Mouse (Mus musculus) heart, embryonic 12.5 days (tissue): ENCODE results near the gene Psmc3. TPM values are rescaled to one million over a fixed set of nuclear protein-coding genes. Genes with fewer than 3 reads are reported as not detected.
"Not testable (repeated sequence)": the region's sequence is repeated elsewhere in the genome, so short reads cannot be mapped to it uniquely, and the experiment has no call there.

ENCODE experiments used
- ATAC-seq: fragments of 200-750 bp; cut with Nextera tagmentation; 2 replicates; pipeline ENCODE4 v1.8.0; 2017; ENCODE audit warnings: moderate TSS enrichment, moderate library complexity; ENCODE audit not compliant: insufficient number of reproducible peaks, low FRiP score
- H3K27ac ChIP-seq: fragments of 300-500 bp; sonication (generic); 2 replicates; pipeline ENCODE4 v1.5.1; 2016; ENCODE audit warnings: mild to moderate bottlenecking, moderate library complexity; ENCODE audit not compliant: poor library complexity, severe bottlenecking
- H3K27me3 ChIP-seq: fragments of 300-500 bp; sonication (generic); replicated peaks from 2 replicates; pipeline ENCODE4 v1.6.1; 2016; ENCODE audit warnings: mild to moderate bottlenecking, moderate library complexity
- H3K36me3 ChIP-seq: fragments of 300-500 bp; sonication (generic); 2 replicates; pipeline ENCODE4 v1.6.1; 2016; ENCODE audit warnings: mild to moderate bottlenecking, moderate library complexity
- H3K4me1 ChIP-seq: fragments of 300-500 bp; sonication (generic); replicated peaks from 2 replicates; pipeline ENCODE4 v1.6.1; 2016; ENCODE audit warnings: mild to moderate bottlenecking
- H3K4me2 ChIP-seq: fragments of 300-500 bp; sonication (generic); 2 replicates; pipeline ENCODE4 v1.6.1; 2016; ENCODE audit warnings: mild to moderate bottlenecking, moderate library complexity
- H3K4me3 ChIP-seq: fragments of 300-500 bp; sonication (generic); 2 replicates; pipeline ENCODE4 v1.5.1; 2016; ENCODE audit warnings: mild to moderate bottlenecking
- H3K9ac ChIP-seq: fragments of 300-500 bp; sonication (generic); 2 replicates; pipeline ENCODE4 v1.6.1; 2016; ENCODE audit warnings: mild to moderate bottlenecking, moderate library complexity
- H3K9me3 ChIP-seq: fragments of 300-500 bp; sonication (generic); replicated peaks from 2 replicates; pipeline ENCODE4 v1.6.1; 2016; ENCODE audit warnings: mild to moderate bottlenecking, moderate library complexity
- WGBS: fragments of 180-500 bp; shearing (Covaris S2); methylation state at CpG from one replicate; pipeline ENCODE4 v1.1.7; 2016; 5-methylcytosine and 5-hydroxymethylcytosine counted together
- polyA plus RNA-seq: library from polyadenylated mRNA; unstranded; fragments of >200 nt; fragmentation: Nextera tagmentation; extraction: Ambion mirVana; gene quantifications from 2 replicates; pipeline ENCODE4 v1.2.1, GENCODE M21; 2016

The Psmc3 gene
- polyA plus RNA-seq = 245 and 252 TPM in 2 replicates

DNA sequence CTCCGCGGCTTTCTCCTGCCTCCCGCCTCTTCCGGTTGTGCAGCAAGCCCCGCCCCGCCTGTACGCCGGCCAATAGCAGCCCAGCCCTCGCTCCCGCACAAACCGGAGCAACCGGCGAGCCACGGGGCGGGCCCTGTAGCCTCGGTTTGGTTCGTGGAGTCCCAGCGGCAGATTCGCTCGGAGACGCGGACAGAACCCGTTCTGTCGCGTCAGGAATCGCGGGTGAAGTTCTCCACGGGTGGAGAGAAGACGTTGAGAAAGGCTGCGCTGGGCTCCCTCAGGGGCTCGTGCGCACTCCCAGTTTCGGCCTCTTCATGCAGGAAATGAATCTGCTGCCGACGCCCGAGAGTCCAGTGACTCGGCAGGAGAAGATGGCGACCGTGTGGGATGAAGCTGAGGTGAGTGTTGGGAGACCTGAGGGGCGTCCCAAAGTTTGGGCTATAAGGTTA lies at the start of gene Psmc3:
Gene Psmc3 (plus strand): TSS at position 76 of the 449 bp plus-strand sequence.
- Histone ChIP-seq H3K4me1 (peaks cover 14% of the 10 kb centered on the region), H3K36me3 (peaks cover 49% of the 10 kb centered on the region), H3K27ac (peak within 1 kb of the TSS; percentile 70), H3K4me3 (peak within 1 kb of the TSS; percentile 81), H3K9ac (peak within 1 kb of the TSS; percentile 86), H3K9me3 (no peaks in the 10 kb centered on the region), H3K27me3 (no peaks in the 10 kb centered on the region), H3K4me2 (peak within 1 kb of the TSS; percentile 93)
- under 1% methylated on average over 40 of the region's 40 CpGs for WGBS
- peak; percentile 98 for ATAC-seq

DNA sequence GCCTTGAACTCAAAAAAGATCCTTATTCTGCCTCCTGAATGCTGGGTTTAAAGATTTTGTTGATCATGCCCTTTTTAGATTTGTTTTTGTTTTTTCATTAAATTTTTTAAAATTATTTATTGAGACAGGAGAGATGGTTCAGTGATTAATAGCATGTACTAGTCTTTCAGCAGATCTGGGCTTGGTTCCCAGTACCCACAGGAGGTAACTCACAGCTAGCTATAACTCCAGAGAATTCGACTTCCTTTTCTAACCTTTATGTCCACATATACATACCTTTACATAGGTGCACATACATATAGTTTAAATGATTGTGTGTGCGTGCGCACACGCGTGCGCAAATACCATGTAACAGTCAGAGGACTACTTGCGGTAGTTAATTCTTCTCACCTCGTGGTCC lies 45.3 kb upstream of the Psmc3 start:
- H3K27ac ChIP-seq = no peak overlapping the region
- no peak overlapping the region for H3K9ac ChIP-seq
- no peaks in the 10 kb centered on the region for H3K27me3 ChIP-seq
- peaks cover 81% of the 10 kb centered on the region for H3K36me3 ChIP-seq
- no peaks in the 10 kb centered on the region for H3K4me1 ChIP-seq
- H3K9me3 ChIP-seq = no peaks in the 10 kb centered on the region
- H3K4me2 ChIP-seq = no peak overlapping the region
- no peak overlapping the region for H3K4me3 ChIP-seq
- no peak for ATAC-seq
- WGBS = 98% methylated on average over 8 of the region's 8 CpGs

DNA sequence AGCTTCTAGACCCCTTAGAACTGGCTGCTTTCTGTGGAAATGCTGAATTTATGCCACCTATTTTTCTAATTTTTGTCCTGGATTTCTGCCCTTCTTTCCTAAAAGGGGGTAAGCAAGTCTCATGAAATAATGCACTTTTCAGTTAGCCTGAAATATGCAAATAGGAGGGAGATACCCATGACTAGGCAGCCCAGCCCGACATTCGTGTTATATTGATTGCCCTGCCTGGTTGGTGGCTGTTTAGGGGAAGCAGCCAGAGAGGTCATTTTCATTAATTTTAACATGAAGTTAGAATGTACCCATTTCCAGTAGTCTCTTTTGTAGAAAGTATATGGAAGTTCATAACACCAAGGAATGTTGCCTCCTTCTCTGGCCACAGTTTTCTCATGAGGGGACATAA lies 39.9 kb upstream of the Psmc3 start:
- Histone ChIP-seq H3K4me2 (no peak overlapping the region), H3K27me3 (no peaks in the 10 kb centered on the region), H3K4me1 (no peaks in the 10 kb centered on the region), H3K4me3 (no peak overlapping the region), H3K27ac (no peak overlapping the region), H3K9me3 (no peaks in the 10 kb centered on the region), H3K36me3 (peaks cover 83% of the 10 kb centered on the region), H3K9ac (no peak overlapping the region)
- 92% methylated on average over 2 of the region's 2 CpGs for WGBS
- no peak for ATAC-seq

DNA sequence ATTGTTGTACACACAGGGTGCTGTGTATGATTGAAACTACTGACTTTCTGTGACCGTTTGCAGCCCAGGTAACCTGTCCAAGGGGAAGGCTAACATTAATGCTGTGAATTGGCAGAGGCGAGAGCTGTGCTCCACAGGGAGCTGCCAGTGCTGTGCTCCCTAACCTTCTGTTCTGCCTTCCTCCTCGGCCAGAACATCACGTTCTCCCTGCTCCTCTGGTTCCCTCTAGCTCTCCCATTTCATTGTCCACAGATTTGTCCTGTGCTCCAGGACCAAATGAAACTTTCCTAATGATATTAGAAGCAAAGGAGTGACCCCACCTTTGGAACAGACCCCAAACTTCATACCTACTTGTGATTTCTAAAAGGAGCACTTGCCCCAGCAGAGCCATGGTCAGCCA lies 38.4 kb upstream of the Psmc3 start:
- Histone ChIP-seq H3K9ac (no peak overlapping the region), H3K27ac (no peak overlapping the region), H3K36me3 (peaks cover 77% of the 10 kb centered on the region), H3K4me3 (no peak overlapping the region), H3K9me3 (no peaks in the 10 kb centered on the region), H3K4me2 (no peak overlapping the region), H3K27me3 (no peaks in the 10 kb centered on the region), H3K4me1 (no peaks in the 10 kb centered on the region)
- no peak for ATAC-seq
- WGBS = 91% methylated on average over 4 of the region's 4 CpGs

DNA sequence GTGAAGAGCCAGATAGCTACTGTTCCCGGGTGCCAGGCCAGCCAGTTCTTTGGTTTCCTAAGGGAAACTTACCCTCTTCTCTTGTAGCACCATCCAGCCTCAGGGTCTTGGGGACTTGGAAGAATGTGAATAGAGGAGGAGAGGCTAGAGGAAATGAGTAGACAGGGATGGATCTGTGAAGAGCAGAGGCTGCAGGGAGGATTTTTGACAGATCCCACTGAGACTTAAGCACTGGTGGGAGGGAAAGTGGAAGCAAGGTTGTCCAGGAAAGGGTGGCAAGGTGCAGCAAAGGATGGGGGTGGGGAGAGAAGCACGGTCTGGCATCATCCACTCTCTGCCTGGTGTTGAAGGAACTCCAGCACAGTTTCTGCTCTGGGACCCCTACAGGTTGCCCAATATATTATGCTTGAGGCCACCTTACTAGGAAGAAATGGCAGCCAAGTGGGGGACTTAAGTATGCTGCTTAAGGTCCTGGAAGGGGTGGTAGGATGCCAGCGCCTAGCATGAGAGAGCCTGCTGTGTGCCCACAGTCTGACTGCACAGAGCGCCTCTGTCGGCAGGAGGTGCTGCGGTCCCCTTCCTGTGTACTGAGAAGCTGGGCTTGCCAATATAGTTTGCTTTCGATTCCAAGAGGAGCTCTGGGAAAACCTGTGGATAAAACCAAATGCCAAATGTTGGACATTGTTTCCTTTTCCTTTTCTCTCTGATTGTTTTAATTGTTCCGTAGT lies 35.6 kb upstream of the Psmc3 start:
- no peaks in the 10 kb centered on the region for H3K9me3 ChIP-seq
- no peak overlapping the region for H3K4me3 ChIP-seq
- no peak overlapping the region for H3K9ac ChIP-seq
- no peak for ATAC-seq
- no peaks in the 10 kb centered on the region for H3K27me3 ChIP-seq
- H3K4me1 ChIP-seq = no peaks in the 10 kb centered on the region
- WGBS = 88% methylated on average over 8 of the region's 8 CpGs
- H3K4me2 ChIP-seq = no peak overlapping the region
- peaks cover 67% of the 10 kb centered on the region for H3K36me3 ChIP-seq
- H3K27ac ChIP-seq = no peak overlapping the region

DNA sequence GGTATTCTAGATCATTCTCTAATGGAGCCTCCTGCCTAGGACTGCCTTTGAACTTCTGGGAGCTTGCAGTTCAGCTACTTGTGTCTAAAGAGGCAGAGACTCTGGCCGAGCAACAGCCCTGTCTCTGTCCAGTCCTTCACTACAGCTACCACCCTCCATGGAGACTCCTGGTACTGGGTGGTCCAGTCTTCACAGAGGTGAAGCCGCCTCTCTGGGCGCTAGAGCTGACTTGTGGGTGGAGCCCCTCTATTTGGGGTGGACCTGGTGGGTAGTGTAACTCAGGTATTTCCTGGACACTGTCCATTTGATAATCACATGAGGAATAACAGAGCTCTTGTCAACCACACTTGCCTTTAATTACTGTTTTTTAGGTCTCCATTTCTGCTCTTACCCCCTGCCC lies 33.9 kb upstream of the Psmc3 start:
- Histone ChIP-seq H3K4me1 (0 out of 2 replicates have a peak, but pooled peaks cover 9% of the 10 kb centered on the region), H3K4me3 (no peak overlapping the region), H3K27ac (no peak overlapping the region), H3K27me3 (no peaks in the 10 kb centered on the region), H3K9ac (no peak overlapping the region), H3K9me3 (no peaks in the 10 kb centered on the region), H3K36me3 (peaks cover 50% of the 10 kb centered on the region), H3K4me2 (no peak overlapping the region)
- no peak for ATAC-seq
- 91% methylated on average over 3 of the region's 3 CpGs for WGBS

DNA sequence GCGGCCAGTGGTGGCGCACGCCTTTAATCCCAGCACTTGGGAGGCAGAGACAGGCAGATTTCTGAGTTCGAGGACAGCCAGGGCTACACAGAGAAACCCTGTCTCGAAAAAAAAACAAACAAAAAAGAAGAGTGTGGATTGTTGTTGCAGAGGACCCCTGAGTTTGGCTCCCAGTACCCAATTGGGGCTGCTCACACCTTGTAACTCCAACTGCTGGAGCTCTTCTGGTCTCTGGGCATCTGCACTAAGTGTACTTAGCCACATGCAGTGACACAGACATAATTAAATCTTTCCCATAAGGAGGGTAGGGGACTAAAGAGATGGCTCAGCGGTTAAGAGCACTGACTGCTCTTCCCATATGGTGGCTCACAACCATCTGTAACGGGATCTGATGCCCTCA lies 31.5 kb upstream of the Psmc3 start:
- not testable (repeated sequence) for ATAC-seq, H3K4me3 ChIP-seq, H3K9ac ChIP-seq, H3K4me2 ChIP-seq, H3K9me3 ChIP-seq, H3K27me3 ChIP-seq, H3K27ac ChIP-seq, H3K4me1 ChIP-seq
- H3K36me3 ChIP-seq = peaks cover 34% of the 10 kb centered on the region
- 93% methylated on average over 7 of the region's 7 CpGs for WGBS

DNA sequence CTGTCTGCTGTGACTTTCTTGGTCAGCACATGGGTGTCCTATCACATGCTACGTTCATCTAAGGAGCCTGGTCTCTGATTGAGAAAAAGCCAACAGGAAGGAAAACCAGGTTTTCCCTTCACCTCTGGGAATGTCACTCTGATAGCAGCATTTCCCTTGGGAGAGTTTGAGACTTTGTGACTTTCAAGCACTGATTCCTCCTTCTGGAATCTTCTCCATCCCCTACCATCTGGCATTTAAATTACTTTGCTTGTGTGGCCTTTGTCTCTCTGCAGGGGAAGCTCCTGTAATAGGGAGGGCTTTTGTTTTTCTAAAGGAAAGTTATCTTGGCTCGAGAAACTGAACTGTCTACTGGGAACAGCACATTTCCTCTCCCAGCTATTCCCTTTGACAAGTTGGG lies 30.7 kb upstream of the Psmc3 start:
- peaks cover 27% of the 10 kb centered on the region for H3K36me3 ChIP-seq
- no peak overlapping the region for H3K9ac ChIP-seq
- H3K27ac ChIP-seq = no peak overlapping the region; the same call in 1 of the 2 replicates
- peaks cover 9% of the 10 kb centered on the region; the same call in 1 of the 2 replicates for H3K4me1 ChIP-seq
- no peak overlapping the region for H3K4me3 ChIP-seq
- no peak overlapping the region for H3K4me2 ChIP-seq
- no peak for ATAC-seq
- no peaks in the 10 kb centered on the region for H3K9me3 ChIP-seq
- H3K27me3 ChIP-seq = no peaks in the 10 kb centered on the region
- 55% methylated on average over 2 of the region's 2 CpGs for WGBS

DNA sequence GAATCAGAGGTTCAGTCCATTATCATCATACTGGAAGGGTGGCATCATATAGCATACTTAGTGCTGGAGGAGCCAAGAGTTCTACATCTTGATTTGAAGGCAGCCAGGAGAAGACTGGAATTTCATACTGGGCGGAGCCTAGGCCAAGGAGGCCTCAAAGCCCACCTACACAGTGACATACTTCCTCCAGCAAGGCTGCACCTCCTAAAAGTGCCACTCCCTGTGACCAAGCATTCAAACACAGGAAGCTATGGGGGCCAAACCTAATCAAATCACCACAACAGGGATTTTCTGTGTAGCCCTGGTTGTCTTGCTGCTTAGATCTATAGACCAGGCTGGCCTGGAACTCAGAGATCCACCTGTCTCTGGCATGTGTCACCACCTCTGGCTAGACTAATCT lies 29.9 kb upstream of the Psmc3 start:
- ATAC-seq = no peak
- H3K9me3 ChIP-seq = 0 out of 2 replicates have a peak, but pooled peaks cover 1% of the 10 kb centered on the region
- peaks cover 9% of the 10 kb centered on the region; the same call in 1 of the 2 replicates for H3K4me1 ChIP-seq
- WGBS = 88% methylated on average over 1 of the region's 1 CpGs
- H3K27me3 ChIP-seq = no peaks in the 10 kb centered on the region
- no peak overlapping the region for H3K27ac ChIP-seq
- no peak overlapping the region for H3K9ac ChIP-seq
- no peak overlapping the region for H3K4me3 ChIP-seq
- H3K36me3 ChIP-seq = peaks cover 22% of the 10 kb centered on the region
- H3K4me2 ChIP-seq = no peak overlapping the region

DNA sequence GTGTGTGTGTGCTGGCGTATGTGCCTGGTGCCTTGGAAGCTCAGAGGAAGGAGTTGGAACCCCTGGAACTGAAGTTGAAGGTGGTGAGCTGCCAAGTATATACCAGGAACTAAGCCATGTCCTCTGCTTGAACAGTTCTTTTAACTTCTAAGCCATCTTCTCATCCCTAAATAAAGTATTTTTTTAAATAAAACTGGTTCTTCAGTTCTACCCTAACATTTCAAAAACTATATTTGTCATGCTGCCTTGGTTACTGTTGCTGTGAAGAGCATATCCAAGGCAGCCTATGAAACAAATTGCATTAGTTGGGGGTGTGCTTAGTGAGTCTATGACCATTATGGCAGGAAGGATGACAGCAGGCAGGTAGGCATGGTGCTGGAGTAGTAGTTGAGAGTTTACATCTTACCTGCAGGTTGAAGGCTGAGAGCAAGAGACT lies 28.7 kb upstream of the Psmc3 start:
- Histone ChIP-seq H3K9ac (no peak overlapping the region), H3K27ac (no peak overlapping the region), H3K36me3 (peaks cover 17% of the 10 kb centered on the region), H3K4me1 (peaks cover 9% of the 10 kb centered on the region; the same call in 1 of the 2 replicates), H3K4me2 (0 out of 2 replicates have a peak overlapping the region, but pooled peaks have one; percentile 2), H3K27me3 (no peaks in the 10 kb centered on the region), H3K4me3 (no peak overlapping the region), H3K9me3 (0 out of 2 replicates have a peak, but pooled peaks cover 2% of the 10 kb centered on the region)
- 92% methylated on average over 1 of the region's 1 CpGs for WGBS
- no peak for ATAC-seq

DNA sequence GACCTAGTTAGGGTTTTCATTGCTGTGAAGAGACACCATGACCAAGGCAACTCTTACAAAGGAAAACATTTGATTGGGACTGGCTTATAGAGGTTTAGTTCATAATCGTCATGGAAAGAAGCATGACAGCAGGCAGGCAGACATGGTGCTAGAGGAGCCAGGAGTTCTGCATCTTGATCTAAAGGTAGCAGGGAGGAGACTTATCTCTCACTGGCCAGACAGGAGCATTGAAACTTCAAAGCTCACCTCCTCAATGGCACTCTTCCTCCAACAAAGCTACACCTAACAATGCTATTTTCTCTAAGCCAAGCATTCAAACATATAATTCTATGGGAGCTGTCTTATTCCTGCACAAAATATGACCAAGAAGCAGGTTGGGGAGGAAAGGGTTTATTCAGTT lies 27.3 kb upstream of the Psmc3 start:
- no peak overlapping the region for H3K4me3 ChIP-seq
- H3K4me2 ChIP-seq = peak overlapping the region; percentile 9; the same call in 1 of the 2 replicates
- H3K4me1 ChIP-seq = peaks cover 9% of the 10 kb centered on the region; the same call in 1 of the 2 replicates
- WGBS = 81% methylated on average over 1 of the region's 1 CpGs
- H3K27ac ChIP-seq = no peak overlapping the region
- ATAC-seq = no peak
- H3K27me3 ChIP-seq = no peaks in the 10 kb centered on the region
- H3K9me3 ChIP-seq = 0 out of 2 replicates have a peak, but pooled peaks cover 2% of the 10 kb centered on the region
- H3K36me3 ChIP-seq = peaks cover 6% of the 10 kb centered on the region; the same call in 1 of the 2 replicates
- no peak overlapping the region for H3K9ac ChIP-seq
